Mouse (Mus musculus) intestine, embryonic 14.5 days (tissue): ENCODE results near the gene Ppard. TPM values are rescaled to one million over a fixed set of nuclear protein-coding genes. Genes with fewer than 3 reads are reported as not detected.

Source experiments
- ATAC-seq: fragments of 200-750 bp; cut with Nextera tagmentation; replicated peaks from 2 replicates; pipeline ENCODE4 v1.8.0; 2017; ENCODE audit warnings: low read depth, moderate number of reproducible peaks, moderate TSS enrichment, moderate library complexity; ENCODE audit not compliant: low FRiP score, low TSS enrichment
- DNase-seq: peaks from one replicate; pipeline ENCODE4 v3.0.0-alpha.2; 2018; ENCODE audit warnings: low spot score
- H3K27ac ChIP-seq: fragments of 300-500 bp; sonication (generic); 2 replicates; pipeline ENCODE4 v1.5.1; 2014; ENCODE audit warnings: low read depth, mild to moderate bottlenecking, control low read depth
- H3K27me3 ChIP-seq: fragments of 300-500 bp; sonication (generic); replicated peaks from 2 replicates; pipeline ENCODE4 v1.6.1; 2014; ENCODE audit warnings: low read length, control low read depth; ENCODE audit not compliant: control insufficient read depth, insufficient read depth
- H3K36me3 ChIP-seq: fragments of 300-500 bp; sonication (generic); 2 replicates; pipeline ENCODE4 v1.6.1; 2014; ENCODE audit warnings: low read length, control low read depth; ENCODE audit not compliant: control insufficient read depth, insufficient read depth
- H3K4me1 ChIP-seq: fragments of 300-500 bp; sonication (generic); replicated peaks from 2 replicates; pipeline ENCODE4 v1.6.1; 2014; ENCODE audit warnings: low read length, control low read depth, mixed read lengths; ENCODE audit not compliant: control insufficient read depth, insufficient read depth
- H3K4me2 ChIP-seq: fragments of 300-500 bp; sonication (generic); 2 replicates; pipeline ENCODE4 v1.6.1; 2014; ENCODE audit warnings: low read length
- H3K4me3 ChIP-seq: fragments of 300-500 bp; sonication (generic); 2 replicates; pipeline ENCODE4 v1.5.1; 2014; ENCODE audit warnings: low read depth, low read length, control low read depth, mixed read lengths
- H3K9ac ChIP-seq: fragments of 300-500 bp; sonication (generic); 2 replicates; pipeline ENCODE4 v1.6.1; 2014; ENCODE audit warnings: mild to moderate bottlenecking, low read length
- H3K9me3 ChIP-seq: fragments of 300-500 bp; sonication (generic); 2 replicates; pipeline ENCODE4 v1.6.1; 2016; ENCODE audit warnings: low read length, control low read depth; ENCODE audit not compliant: control insufficient read depth
- WGBS: fragments of 180-500 bp; shearing (Covaris S2); extraction: QIAGEN DNeasy Blood & Tissue Kit; methylation state at CpG from one replicate; pipeline ENCODE4 v1.1.7; 2014; 5-methylcytosine and 5-hydroxymethylcytosine counted together
- polyA plus RNA-seq: library from polyadenylated mRNA; unstranded; fragments of >200 nt; fragmentation: Nextera tagmentation; extraction: Ambion mirVana; gene quantifications from 2 replicates; pipeline ENCODE4 v1.2.1, GENCODE M21; 2014

Ppard gene
- 2.1 and 2.5 TPM in 2 replicates for polyA plus RNA-seq

DNA sequence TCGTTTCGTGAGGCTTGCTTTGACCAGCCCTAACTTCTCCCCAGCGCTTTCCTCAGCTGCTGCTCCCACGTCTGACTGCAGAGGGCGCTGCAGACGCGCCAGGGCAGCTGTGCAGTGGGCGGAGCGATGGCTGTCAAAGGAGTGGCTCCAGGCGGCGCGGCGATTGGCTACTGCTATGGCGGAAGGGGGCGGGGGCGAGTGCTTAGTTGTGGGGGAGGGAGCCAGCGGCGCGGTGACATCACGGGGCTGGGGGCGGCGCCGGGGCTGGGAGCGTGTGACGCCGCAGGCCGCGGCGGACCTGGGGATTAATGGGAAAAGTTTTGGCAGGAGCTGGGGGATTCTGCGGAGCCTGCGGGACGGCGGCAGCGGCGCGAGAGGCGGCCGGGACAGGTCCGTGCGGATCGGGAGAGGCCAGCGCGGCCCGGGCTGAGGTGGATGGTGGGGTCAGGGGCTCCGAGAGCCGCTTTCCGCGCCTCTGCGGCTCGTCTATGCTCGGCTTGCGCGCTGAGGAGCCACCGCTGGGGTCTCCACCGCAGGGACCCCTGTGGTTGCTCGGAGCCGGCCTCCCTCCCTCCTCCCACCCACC is at the start of gene Ppard:
Gene Ppard, plus strand, starts transcription at position 226 of the 586 bp plus-strand sequence.
- Histone ChIP-seq H3K4me3 (peak within 1 kb of the TSS; percentile 79), H3K4me1 (peaks cover 14% of the 10 kb centered on the region; the same call in 1 of the 2 replicates), H3K27me3 (no peaks in the 10 kb centered on the region), H3K27ac (peak within 1 kb of the TSS; percentile 67), H3K9ac (peak within 1 kb of the TSS; percentile 89), H3K36me3 (no peaks in the 10 kb centered on the region), H3K9me3 (no peaks in the 10 kb centered on the region), H3K4me2 (peak within 1 kb of the TSS; percentile 68)
- peak; percentile 99 for DNase-seq
- under 1% methylated on average over 56 of the region's 57 CpGs for WGBS
- ATAC-seq: peak; percentile 93

DNA sequence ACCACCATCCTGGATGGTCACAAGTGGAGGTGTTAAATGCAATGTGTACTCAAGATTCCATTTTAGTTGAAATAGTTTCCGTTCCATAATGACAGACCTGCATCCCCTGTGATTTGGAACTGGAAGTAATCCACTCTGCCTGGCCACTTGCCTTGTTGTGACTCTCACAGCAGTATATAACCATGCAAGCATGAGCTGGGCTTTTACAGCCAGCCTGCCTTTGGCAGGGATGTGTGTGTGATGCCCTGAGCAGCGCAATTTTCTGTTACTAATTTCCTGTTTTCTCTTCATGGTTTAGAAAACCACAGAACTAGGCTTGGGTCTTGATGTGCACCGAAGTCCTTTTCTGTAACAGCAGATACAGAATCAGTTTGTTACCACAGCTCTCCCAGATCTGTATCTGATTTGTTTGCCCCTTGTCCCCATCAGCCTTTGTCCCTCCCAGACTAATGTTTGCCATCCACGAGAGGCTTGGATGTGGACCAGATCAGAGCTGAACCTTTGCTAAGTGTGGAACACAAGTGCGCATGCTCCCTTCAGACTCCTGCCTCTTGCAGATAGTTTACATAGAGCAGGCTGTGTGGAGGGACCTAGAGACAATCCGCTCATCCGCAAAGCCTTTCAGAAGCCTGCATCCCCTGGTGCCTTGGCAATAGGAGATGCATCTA is 47.4 kb upstream of the Ppard start:
- Histone ChIP-seq H3K9me3 (no peaks in the 10 kb centered on the region), H3K27ac (no peak overlapping the region), H3K9ac (no peak overlapping the region), H3K27me3 (no peaks in the 10 kb centered on the region), H3K36me3 (peaks cover 9% of the 10 kb centered on the region), H3K4me1 (peaks cover 13% of the 10 kb centered on the region), H3K4me3 (no peak overlapping the region), H3K4me2 (no peak overlapping the region)
- DNase-seq: no peak
- ATAC-seq: no peak
- 71% methylated on average over 7 of the region's 7 CpGs for WGBS

- no peak overlapping the region for H3K27ac ChIP-seq
- ATAC-seq (no peak), DNase-seq (no peak)
- no peak overlapping the region for H3K4me3 ChIP-seq
- H3K36me3 ChIP-seq: peaks cover 39% of the 10 kb centered on the region
- no peaks in the 10 kb centered on the region for H3K4me1 ChIP-seq
- no peak overlapping the region for H3K4me2 ChIP-seq
- no peaks in the 10 kb centered on the region for H3K9me3 ChIP-seq
- 86% methylated on average over 5 of the region's 5 CpGs for WGBS
- no peaks in the 10 kb centered on the region for H3K27me3 ChIP-seq
- no peak overlapping the region for H3K9ac ChIP-seq
Observed at GRCm38 (mm10) chr17:28188313-28188712, 44.2 kb upstream of the Ppard start.

DNA sequence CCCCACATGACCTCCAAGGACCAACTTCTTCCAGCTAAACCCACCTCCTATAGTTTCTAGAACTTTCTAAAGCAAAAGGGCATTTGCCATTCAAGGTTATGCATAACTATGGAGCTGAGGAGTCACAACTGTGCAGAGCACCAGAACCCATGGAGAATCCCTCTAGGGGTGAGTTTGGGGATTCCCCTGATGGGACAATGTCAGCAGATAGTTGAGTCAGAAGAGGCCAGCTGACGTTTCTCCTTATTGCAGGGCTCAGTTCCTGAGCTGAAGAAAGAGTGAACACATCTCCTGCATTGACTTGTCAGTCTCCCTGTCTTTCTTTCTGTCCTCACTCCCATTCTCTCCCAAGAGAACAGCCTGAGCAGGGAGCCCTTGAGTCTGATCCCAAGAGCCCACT is 39.7 kb upstream of the Ppard start:
- H3K36me3 ChIP-seq: peaks cover 70% of the 10 kb centered on the region
- ATAC-seq (no peak), DNase-seq (no peak)

DNA sequence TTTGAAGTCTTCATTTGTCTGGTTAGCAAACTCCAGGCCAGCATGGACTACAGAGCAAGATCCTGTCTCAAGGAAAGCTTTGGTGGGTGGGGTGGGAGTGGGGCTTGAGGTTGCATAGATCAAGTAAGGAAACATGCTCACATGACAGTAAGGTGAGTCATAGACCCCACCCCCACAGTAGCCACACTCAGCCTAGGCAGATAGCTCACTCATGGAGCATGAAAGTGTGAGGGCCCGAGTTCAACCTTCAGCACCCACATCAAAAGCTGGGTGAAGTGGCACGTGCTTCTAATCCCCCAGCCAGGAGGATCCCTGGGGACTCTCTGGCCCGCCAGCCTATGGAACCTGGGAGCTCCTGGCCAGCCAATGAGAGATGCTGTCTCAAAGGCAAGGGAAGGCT is 38.9 kb upstream of the Ppard start:
- H3K36me3 ChIP-seq: peaks cover 78% of the 10 kb centered on the region
- H3K27ac ChIP-seq: no peak overlapping the region
- H3K9ac ChIP-seq: no peak overlapping the region

More for the DNA sequence above, 39.7 kb upstream of the Ppard start:
- H3K4me1 ChIP-seq: no peaks in the 10 kb centered on the region
- H3K4me2 ChIP-seq: no peak overlapping the region
- H3K4me3 ChIP-seq: no peak overlapping the region
- H3K9me3 ChIP-seq: no peaks in the 10 kb centered on the region
- WGBS: 82% methylated on average over 1 of the region's 1 CpGs
- H3K27me3 ChIP-seq: no peaks in the 10 kb centered on the region
- no peak overlapping the region for H3K9ac ChIP-seq
- no peak overlapping the region for H3K27ac ChIP-seq

GRCm38 (mm10) chr17:28195033-28195432 is 37.5 kb upstream of the Ppard start:
- Histone ChIP-seq H3K4me1 (no peaks in the 10 kb centered on the region), H3K9ac (no peak overlapping the region), H3K27me3 (no peaks in the 10 kb centered on the region), H3K4me2 (no peak overlapping the region), H3K4me3 (no peak overlapping the region), H3K36me3 (peaks cover 82% of the 10 kb centered on the region), H3K27ac (no peak overlapping the region), H3K9me3 (no peaks in the 10 kb centered on the region)
- 94% methylated on average over 10 of the region's 10 CpGs for WGBS
- ATAC-seq (no peak), DNase-seq (no peak)

More for the DNA sequence above, 38.9 kb upstream of the Ppard start:
- ATAC-seq (no peak), DNase-seq (no peak)
- Histone ChIP-seq H3K4me2 (no peak overlapping the region), H3K4me3 (no peak overlapping the region), H3K4me1 (no peaks in the 10 kb centered on the region), H3K9me3 (no peaks in the 10 kb centered on the region), H3K27me3 (no peaks in the 10 kb centered on the region)
- 81% methylated on average over 3 of the region's 3 CpGs for WGBS

DNA sequence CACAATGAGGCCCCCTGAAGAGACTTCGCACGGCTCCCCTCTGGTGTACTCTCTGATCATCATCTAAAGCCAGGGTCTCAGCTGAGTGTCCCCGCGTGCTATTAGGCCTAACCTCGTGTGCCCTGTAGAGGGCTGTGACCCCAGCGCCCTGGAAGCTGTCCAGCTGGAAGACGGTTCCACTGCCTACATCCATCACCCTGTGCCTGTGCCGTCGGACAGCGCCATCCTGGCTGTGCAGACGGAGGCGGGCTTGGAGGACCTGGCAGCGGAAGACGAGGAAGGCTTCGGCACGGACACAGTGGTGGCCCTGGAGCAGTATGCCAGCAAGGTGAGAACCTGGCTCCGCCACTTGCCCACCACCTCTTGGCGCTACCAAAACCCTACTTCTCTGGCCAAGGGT is 34.9 kb upstream of the Ppard start:
- H3K4me1 ChIP-seq: no peaks in the 10 kb centered on the region
- ATAC-seq (no peak), DNase-seq (no peak)
- WGBS: 67% methylated on average over 18 of the region's 18 CpGs
- no peak overlapping the region for H3K4me3 ChIP-seq
- H3K4me2 ChIP-seq: no peak overlapping the region
- peaks cover 84% of the 10 kb centered on the region for H3K36me3 ChIP-seq
- H3K27ac ChIP-seq: no peak overlapping the region
- H3K9ac ChIP-seq: no peak overlapping the region
- no peaks in the 10 kb centered on the region for H3K27me3 ChIP-seq
- H3K9me3 ChIP-seq: no peaks in the 10 kb centered on the region

DNA sequence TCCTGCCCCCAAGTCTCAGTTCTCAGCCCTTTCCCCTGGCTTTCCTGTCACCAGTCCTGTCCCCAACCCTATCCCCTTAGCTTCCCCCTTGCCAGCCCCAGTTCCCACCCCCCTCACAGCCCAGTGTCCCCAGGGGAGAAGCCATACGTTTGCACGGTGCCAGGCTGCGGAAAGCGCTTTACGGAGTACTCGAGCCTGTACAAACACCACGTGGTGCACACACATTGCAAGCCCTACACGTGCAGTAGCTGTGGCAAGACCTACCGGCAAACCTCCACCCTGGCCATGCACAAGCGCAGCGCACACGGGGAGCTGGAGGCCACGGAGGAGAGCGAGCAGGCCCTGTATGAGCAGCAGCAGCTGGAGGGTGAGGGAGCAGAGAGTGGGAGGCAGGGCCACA is 30.5 kb upstream of the Ppard start:
- H3K9ac ChIP-seq: no peak overlapping the region
- WGBS: 76% methylated on average over 14 of the region's 14 CpGs
- no peak overlapping the region for H3K4me3 ChIP-seq
- H3K4me2 ChIP-seq: no peak overlapping the region
- peaks cover 68% of the 10 kb centered on the region for H3K36me3 ChIP-seq
- no peaks in the 10 kb centered on the region for H3K9me3 ChIP-seq
- H3K27ac ChIP-seq: no peak overlapping the region
- DNase-seq (no peak), ATAC-seq (no peak)
- H3K4me1 ChIP-seq: peaks cover 4% of the 10 kb centered on the region; the same call in 1 of the 2 replicates
- no peaks in the 10 kb centered on the region for H3K27me3 ChIP-seq
